Mouse (Mus musculus) kidney, adult 2 months (tissue): ENCODE measurements around the gene Gckr.

ENCODE experiments used
- CTCF ChIP-seq: fragments of 200-500 bp; conservative IDR thresholded peaks from 2 replicates; pipeline ENCODE4 v1.5.1; 2011; ENCODE audit warnings: low read depth, mild to moderate bottlenecking, control low read depth, low read length, moderate library complexity, mixed read lengths; ENCODE audit not compliant: insufficient read depth, insufficient read length
- POLR2A ChIP-seq: fragments of 200-500 bp; IDR thresholded peaks from one replicate; pipeline ENCODE4 v1.6.1; 2011; ENCODE audit warnings: low read depth, low read length, control low read depth

DNA sequence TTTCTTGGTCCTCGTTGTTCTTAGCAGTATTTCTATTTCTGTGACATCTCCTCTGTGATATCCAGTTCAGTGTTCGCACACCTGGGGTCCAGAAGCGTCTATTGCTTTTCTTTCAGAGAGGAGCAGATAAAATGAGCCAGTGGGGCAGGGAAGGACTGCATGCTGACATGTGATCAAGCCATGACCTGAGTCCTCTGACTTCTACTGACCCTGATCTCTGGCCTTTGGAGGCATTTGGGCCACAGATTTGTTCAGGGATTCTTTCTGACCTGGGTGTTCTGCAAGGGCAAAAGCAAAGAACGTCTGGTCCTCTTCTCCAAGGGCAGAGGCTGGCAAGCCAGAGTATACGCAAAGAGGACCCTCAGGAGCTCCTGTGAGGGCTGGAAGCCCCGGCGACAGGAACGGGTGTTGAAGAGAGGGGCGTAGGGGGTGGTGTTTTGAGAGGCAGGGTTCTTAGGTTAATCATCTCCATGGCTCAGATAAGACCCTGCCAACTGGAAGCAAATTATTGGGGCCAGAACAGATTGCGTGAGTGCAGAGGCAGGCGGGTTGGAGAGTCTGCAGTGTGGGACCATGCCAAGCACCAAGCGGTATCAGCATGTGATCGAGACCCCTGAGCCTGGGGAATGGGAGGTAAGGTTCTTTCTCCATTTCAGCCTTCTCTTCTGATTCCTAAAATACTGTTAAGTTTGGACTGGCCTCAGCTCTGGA, at the start of gene Gckr:
- no peak for TF ChIP-seq CTCF
- TF ChIP-seq POLR2A, result no peak
